Mouse (Mus musculus): ENCODE measurements at regions not wholly inside any gene's neighbourhood (a gene's known extent, or its start where the extent isn't known, plus 50 kb on each side); places are given as distances from the start of the nearest gene placed in this dataset.

- no peak for DNase-seq (ENCODE audit: low spot score in 2 of 2)
Observed at GRCm38 (mm10) chr14:46082646-46083045, 296.6 kb upstream of the Gm15217 start.

GRCm38 (mm10) chr14:46088968-46089691 is 290.1 kb upstream of the Gm15217 start:
- DNase-seq (ENCODE audit: low spot score in 2 of 2), result no peak

GRCm38 (mm10) chr14:46115950-46116349 is 263.3 kb upstream of the Gm15217 start:
- no peak for DNase-seq (ENCODE audit: low spot score in 2 of 2)

GRCm38 (mm10) chr14:46126541-46126940 is 252.7 kb upstream of the Gm15217 start:
- no peak for DNase-seq (ENCODE audit: low spot score in 2 of 2)

- DNase-seq (ENCODE audit: low spot score in 2 of 2), result no peak
Observed at GRCm38 (mm10) chr14:46129762-46130161, 249.5 kb upstream of the Gm15217 start.

GRCm38 (mm10) chr14:46144175-46144574 is 235.0 kb upstream of the Gm15217 start:
- no peak for DNase-seq (ENCODE audit: low spot score in 2 of 2)

- no peak for DNase-seq (ENCODE audit: low spot score in 2 of 2)
Observed at GRCm38 (mm10) chr14:46144707-46145106, 234.5 kb upstream of the Gm15217 start.

GRCm38 (mm10) chr14:46145584-46145983 is 233.6 kb upstream of the Gm15217 start:
- DNase-seq (ENCODE audit: low spot score in 2 of 2), result no peak

GRCm38 (mm10) chr14:46149073-46149661 is 230.0 kb upstream of the Gm15217 start:
- peak in 1 of 2 experiments; percentile 43 for DNase-seq (ENCODE audit: low spot score in 2 of 2)

GRCm38 (mm10) chr14:46158741-46159140 is 220.5 kb upstream of the Gm15217 start:
- DNase-seq (ENCODE audit: low spot score in 2 of 2), result no peak

- no peak for DNase-seq (ENCODE audit: low spot score in 2 of 2)
Observed at GRCm38 (mm10) chr14:46172181-46172874, 206.9 kb upstream of the Gm15217 start.

- DNase-seq (ENCODE audit: low spot score in 2 of 2), result peak in 1 of 2 experiments; percentile 36
Observed at GRCm38 (mm10) chr14:46172875-46173324, 206.3 kb upstream of the Gm15217 start.

- DNase-seq (ENCODE audit: low spot score in 2 of 2), result no peak
Observed at GRCm38 (mm10) chr14:46174386-46174785, 204.8 kb upstream of the Gm15217 start.

GRCm38 (mm10) chr14:46175291-46176216 is 203.7 kb upstream of the Gm15217 start:
- DNase-seq (ENCODE audit: low spot score in 2 of 2), result no peak

- no peak for DNase-seq (ENCODE audit: low spot score in 2 of 2)
Observed at GRCm38 (mm10) chr14:46179024-46179423, 200.2 kb upstream of the Gm15217 start.

GRCm38 (mm10) chr14:46191639-46192399 is 187.4 kb upstream of the Gm15217 start:
- no peak for DNase-seq (ENCODE audit: low spot score in 2 of 2)

GRCm38 (mm10) chr14:46193577-46193976 is 185.6 kb upstream of the Gm15217 start:
- no peak for DNase-seq (ENCODE audit: low spot score in 2 of 2)

GRCm38 (mm10) chr14:46195939-46196338 is 183.3 kb upstream of the Gm15217 start:
- DNase-seq (ENCODE audit: low spot score in 2 of 2), result no peak

- DNase-seq (ENCODE audit: low spot score in 2 of 2), result no peak
Observed at GRCm38 (mm10) chr14:46202818-46203217, 176.4 kb upstream of the Gm15217 start.

GRCm38 (mm10) chr14:46220483-46220882 is 158.7 kb upstream of the Gm15217 start:
- DNase-seq (ENCODE audit: low spot score in 2 of 2), result no peak

All from right cerebral cortex, postnatal 10 days (tissue).